Mouse (Mus musculus): ENCODE measurements around the gene Scrg1. TPM values are rescaled to one million over a fixed set of nuclear protein-coding genes. Genes with fewer than 3 reads are reported as not detected.

Gene Scrg1
- total and polyA plus RNA-seq, 3 experiments, result 0.29 TPM; not detected in 2

GRCm38 (mm10) chr8:57488312-57488765, 32.6 kb downstream of the Scrg1 start:
- WGBS, result 1% methylated on average over 25 of the region's 25 CpGs
- intact Hi-C loops (cut with DNase I), result loop anchor here (2.0 to 5.0 kb wide), 2 partner anchors 16 to 156 kb away; no protein-coding TSS in a partner anchor
- TF ChIP-seq EP300 (IDR thresholded peaks at IDR 0.05; ENCODE audit: insufficient read depth, low read depth, low read length) (no peak), CTCF (IDR thresholded peaks at IDR 0.05) (no peak), POLR2A (IDR thresholded peaks at IDR 0.05; ENCODE audit: insufficient read depth, low read depth, low read length) (0 out of 2 replicates have a peak, but pooled peaks have one; percentile 45)

GRCm38 (mm10) chr8:57489366-57489765, 33.6 kb downstream of the Scrg1 start:
- Histone ChIP-seq H3K4me3 (no peak overlapping the region), H3K27me3 (ENCODE audit: control insufficient read depth, insufficient read depth, low read length) (no peaks in the 10 kb centered on the region), H3K4me1 (ENCODE audit: control insufficient read depth, insufficient read depth, low read length) (no peaks in the 10 kb centered on the region; the same call in 1 of the 2 replicates), H3K9ac (ENCODE audit: low read depth, low read length) (no peak overlapping the region), H3K79me2 (replicated peaks; ENCODE audit: control insufficient read depth, insufficient read depth, low read length) (no peaks in the 10 kb centered on the region; the same call in 1 of the 2 replicates), H3K27ac (no peak overlapping the region; the same call in 1 of the 2 replicates), H3K36me3 (ENCODE audit: control insufficient read depth, insufficient read depth, low read length) (no peaks in the 10 kb centered on the region; the same call in 1 of the 2 replicates)
- DNase-seq, result no peak
- TF ChIP-seq POLR2A (IDR thresholded peaks at IDR 0.05; ENCODE audit: insufficient read depth, low read depth, low read length), result no peak
- TF ChIP-seq CTCF (IDR thresholded peaks at IDR 0.05), result no peak
- TF ChIP-seq EP300 (IDR thresholded peaks at IDR 0.05; ENCODE audit: insufficient read depth, low read depth, low read length), result no peak
- intact Hi-C loops (cut with DNase I), result loop anchor here (2.0 to 5.0 kb wide), 2 partner anchors 15 to 157 kb away; no protein-coding TSS in a partner anchor
- WGBS, result 100% methylated on average over 1 of the region's 1 CpGs

More at GRCm38 (mm10) chr8:57488312-57488765, 32.6 kb downstream of the Scrg1 start:
- Histone ChIP-seq H3K36me3 (ENCODE audit: control insufficient read depth, insufficient read depth, low read length) (no peaks in the 10 kb centered on the region; the same call in 1 of the 2 replicates), H3K79me2 (replicated peaks; ENCODE audit: control insufficient read depth, insufficient read depth, low read length) (no peaks in the 10 kb centered on the region; the same call in 1 of the 2 replicates), H3K4me1 (ENCODE audit: control insufficient read depth, insufficient read depth, low read length) (no peaks in the 10 kb centered on the region; the same call in 1 of the 2 replicates), H3K9ac (ENCODE audit: low read depth, low read length) (peak overlapping the region; percentile 60), H3K27ac (peak overlapping the region; percentile 95), H3K27me3 (ENCODE audit: control insufficient read depth, insufficient read depth, low read length) (no peaks in the 10 kb centered on the region), H3K4me3 (peak overlapping the region; percentile 95)
- peak; percentile 71 to 79 for DNase-seq

- H3K36me3 ChIP-seq (ENCODE audit: control insufficient read depth, insufficient read depth, low read length), result no peaks in the 10 kb centered on the region; the same call in 1 of the 2 replicates
- H3K27me3 ChIP-seq (ENCODE audit: control insufficient read depth, insufficient read depth, low read length), result no peaks in the 10 kb centered on the region
- no peak overlapping the region for H3K27ac ChIP-seq
- intact Hi-C loops (cut with DNase I), result loop anchor here (2.0 to 5.0 kb wide), 2 partner anchors 15 to 158 kb away; no protein-coding TSS in a partner anchor
- no peak for TF ChIP-seq EP300 (IDR thresholded peaks at IDR 0.05; ENCODE audit: insufficient read depth, low read depth, low read length)
- TF ChIP-seq CTCF (IDR thresholded peaks at IDR 0.05), result no peak
- TF ChIP-seq POLR2A (IDR thresholded peaks at IDR 0.05; ENCODE audit: insufficient read depth, low read depth, low read length), result no peak
- H3K79me2 ChIP-seq (replicated peaks; ENCODE audit: control insufficient read depth, insufficient read depth, low read length), result no peaks in the 10 kb centered on the region; the same call in 1 of the 2 replicates
- no peak for DNase-seq
- H3K4me1 ChIP-seq (ENCODE audit: control insufficient read depth, insufficient read depth, low read length), result no peaks in the 10 kb centered on the region; the same call in 1 of the 2 replicates
- H3K9ac ChIP-seq (ENCODE audit: low read depth, low read length), result no peak overlapping the region
- H3K4me3 ChIP-seq, result no peak overlapping the region
Measured at GRCm38 (mm10) chr8:57489896-57490295, 34.2 kb downstream of the Scrg1 start.

GRCm38 (mm10) chr8:57491873-57492272, 36.1 kb downstream of the Scrg1 start:
- no peaks in the 10 kb centered on the region; the same call in 1 of the 2 replicates for H3K79me2 ChIP-seq (replicated peaks; ENCODE audit: control insufficient read depth, insufficient read depth, low read length)
- WGBS, result 96% methylated on average over 4 of the region's 4 CpGs
- intact Hi-C loops (cut with DNase I), result no loop called here
- H3K36me3 ChIP-seq (ENCODE audit: control insufficient read depth, insufficient read depth, low read length), result no peaks in the 10 kb centered on the region
- no peak for TF ChIP-seq EP300 (IDR thresholded peaks at IDR 0.05; ENCODE audit: insufficient read depth, low read depth, low read length)
- TF ChIP-seq POLR2A (IDR thresholded peaks at IDR 0.05; ENCODE audit: insufficient read depth, low read depth, low read length), result no peak
- TF ChIP-seq CTCF (IDR thresholded peaks at IDR 0.05), result no peak
- H3K27ac ChIP-seq, result no peak overlapping the region
- no peak overlapping the region for H3K4me3 ChIP-seq
- no peaks in the 10 kb centered on the region for H3K4me1 ChIP-seq (ENCODE audit: control insufficient read depth, insufficient read depth, low read length)
- no peak overlapping the region for H3K9ac ChIP-seq (ENCODE audit: low read depth, low read length)
- no peak for DNase-seq
- H3K27me3 ChIP-seq (ENCODE audit: control insufficient read depth, insufficient read depth, low read length), result no peaks in the 10 kb centered on the region

GRCm38 (mm10) chr8:57498494-57498846, 42.7 kb downstream of the Scrg1 start:
- TF ChIP-seq EP300 (IDR thresholded peaks at IDR 0.05; ENCODE audit: insufficient read depth, low read depth, low read length) (no peak), POLR2A (IDR thresholded peaks at IDR 0.05; ENCODE audit: insufficient read depth, low read depth, low read length) (no peak), CTCF (IDR thresholded peaks at IDR 0.05) (no peak)
- no peak for DNase-seq
- Histone ChIP-seq H3K4me1 (ENCODE audit: control insufficient read depth, insufficient read depth, low read length) (no peaks in the 10 kb centered on the region), H3K36me3 (ENCODE audit: control insufficient read depth, insufficient read depth, low read length) (no peaks in the 10 kb centered on the region), H3K27ac (peak overlapping the region; percentile 63), H3K79me2 (replicated peaks; ENCODE audit: control insufficient read depth, insufficient read depth, low read length) (no peaks in the 10 kb centered on the region), H3K9ac (ENCODE audit: low read depth, low read length) (no peak overlapping the region), H3K4me3 (peak overlapping the region; percentile 48), H3K27me3 (ENCODE audit: control insufficient read depth, insufficient read depth, low read length) (no peaks in the 10 kb centered on the region)
- WGBS, result 27% methylated on average over 8 of the region's 8 CpGs
- intact Hi-C loops (cut with DNase I), result no loop called here

GRCm38 (mm10) chr8:57498847-57499511, 43.3 kb downstream of the Scrg1 start:
- intact Hi-C loops (cut with DNase I), result no loop called here
- peak overlapping the region; percentile 63 for H3K27ac ChIP-seq
- H3K9ac ChIP-seq (ENCODE audit: low read depth, low read length), result no peak overlapping the region
- 35% methylated on average over 17 of the region's 17 CpGs for whole genome bisulfite sequencing
- H3K4me3 ChIP-seq, result peak overlapping the region; percentile 48
- TF ChIP-seq POLR2A (IDR thresholded peaks at IDR 0.05; ENCODE audit: insufficient read depth, low read depth, low read length), result no peak
- TF ChIP-seq CTCF (IDR thresholded peaks at IDR 0.05), result no peak
- TF ChIP-seq EP300 (IDR thresholded peaks at IDR 0.05; ENCODE audit: insufficient read depth, low read depth, low read length), result no peak
- H3K36me3 ChIP-seq (ENCODE audit: control insufficient read depth, insufficient read depth, low read length), result no peaks in the 10 kb centered on the region
- H3K79me2 ChIP-seq (replicated peaks; ENCODE audit: control insufficient read depth, insufficient read depth, low read length), result no peaks in the 10 kb centered on the region
- no peaks in the 10 kb centered on the region for H3K27me3 ChIP-seq (ENCODE audit: control insufficient read depth, insufficient read depth, low read length)
- H3K4me1 ChIP-seq (ENCODE audit: control insufficient read depth, insufficient read depth, low read length), result no peaks in the 10 kb centered on the region
- peak; percentile 61 for DNase-seq
